Mouse (Mus musculus) neural tube, embryonic 14.5 days (tissue): ENCODE measurements around the gene Efna3. TPM values are rescaled to one million over a fixed set of nuclear protein-coding genes. Genes with fewer than 3 reads are reported as not detected.

ENCODE experiments used
- ATAC-seq: fragments of 200-750 bp; cut with Nextera tagmentation; 2 replicates; pipeline ENCODE4 v1.8.0; 2017; ENCODE audit warnings: low read depth, mild to moderate bottlenecking, moderate TSS enrichment, moderate library complexity
- H3K27ac ChIP-seq: fragments of 300-500 bp; sonication (generic); 2 replicates; pipeline ENCODE4 v1.5.1; 2014; ENCODE audit warnings: low read depth, mild to moderate bottlenecking, control low read depth, low read length, moderate library complexity, mixed read lengths
- H3K27me3 ChIP-seq: fragments of 300-500 bp; sonication (generic); 2 replicates; pipeline ENCODE4 v1.6.1; 2014; ENCODE audit warnings: low read length; ENCODE audit not compliant: control insufficient read depth, insufficient read depth
- H3K36me3 ChIP-seq: fragments of 300-500 bp; sonication (generic); 2 replicates; pipeline ENCODE4 v1.6.1; 2014; ENCODE audit warnings: low read length, mixed read lengths; ENCODE audit not compliant: control insufficient read depth, insufficient read depth
- H3K4me1 ChIP-seq: fragments of 300-500 bp; sonication (generic); 2 replicates; pipeline ENCODE4 v1.6.1; 2014; ENCODE audit warnings: low read length; ENCODE audit not compliant: control insufficient read depth, insufficient read depth
- H3K4me2 ChIP-seq: fragments of 300-500 bp; sonication (generic); 2 replicates; pipeline ENCODE4 v1.6.1; 2014; ENCODE audit warnings: mild to moderate bottlenecking, low read depth, low read length, control low read depth
- H3K4me3 ChIP-seq: fragments of 300-500 bp; sonication (generic); 2 replicates; pipeline ENCODE4 v1.5.1; 2014; ENCODE audit warnings: low read depth, low read length, control low read depth, mixed read lengths
- H3K9ac ChIP-seq: fragments of 300-500 bp; sonication (generic); replicated peaks from 2 replicates; pipeline ENCODE4 v1.6.1; 2014; ENCODE audit warnings: low read depth, mild to moderate bottlenecking, control low read depth, low read length, mixed read lengths
- H3K9me3 ChIP-seq: fragments of 300-500 bp; sonication (generic); 2 replicates; pipeline ENCODE4 v1.6.1; 2016; ENCODE audit warnings: low read length; ENCODE audit not compliant: control insufficient read depth
- WGBS: fragments of 180-500 bp; shearing (Covaris S2); extraction: QIAGEN DNeasy Blood & Tissue Kit; methylation state at CpG from one replicate; pipeline ENCODE4 v1.1.7; 2014; 5-methylcytosine and 5-hydroxymethylcytosine counted together
- polyA plus RNA-seq: library from polyadenylated mRNA; unstranded; fragments of >200 nt; fragmentation: Nextera tagmentation; extraction: Ambion mirVana; gene quantifications from 2 replicates; pipeline ENCODE4 v1.2.1, GENCODE M21; 2014

The Efna3 gene
- polyA plus RNA-seq, 1 experiment from 2014 or later = 96.9 TPM

GRCm38 (mm10) chr3:89341794-89342193 is 19.0 kb upstream of the Efna3 start:
- ATAC-seq = no peak
- H3K36me3 ChIP-seq = no peaks in the 10 kb centered on the region
- no peaks in the 10 kb centered on the region for H3K27me3 ChIP-seq
- no peak overlapping the region for H3K4me2 ChIP-seq
- peaks cover 15% of the 10 kb centered on the region for H3K4me1 ChIP-seq
- WGBS = 78% methylated on average over 4 of the region's 4 CpGs
- H3K9me3 ChIP-seq = no peaks in the 10 kb centered on the region
- H3K9ac ChIP-seq = no peak overlapping the region
- H3K27ac ChIP-seq = no peak overlapping the region
- H3K4me3 ChIP-seq = no peak overlapping the region

GRCm38 (mm10) chr3:89340465-89340864 is 17.7 kb upstream of the Efna3 start:
- Histone ChIP-seq H3K4me1 (peaks cover 22% of the 10 kb centered on the region), H3K36me3 (no peaks in the 10 kb centered on the region), H3K9me3 (no peaks in the 10 kb centered on the region), H3K4me2 (peak overlapping the region; percentile 63), H3K9ac (peak overlapping the region; percentile 47), H3K4me3 (peak overlapping the region; percentile 26; the same call in 1 of the 2 replicates), H3K27ac (no peak overlapping the region), H3K27me3 (no peaks in the 10 kb centered on the region)
- peak; percentile 60 for ATAC-seq
- WGBS = 1% methylated on average over 11 of the region's 11 CpGs

- no peak overlapping the region for H3K27ac ChIP-seq
- no peaks in the 10 kb centered on the region for H3K27me3 ChIP-seq
- no peaks in the 10 kb centered on the region for H3K36me3 ChIP-seq
- no peak for ATAC-seq
- WGBS = 27% methylated on average over 8 of the region's 8 CpGs
- peaks cover 22% of the 10 kb centered on the region for H3K4me1 ChIP-seq
- H3K9ac ChIP-seq = no peak overlapping the region
- H3K4me3 ChIP-seq = no peak overlapping the region
- no peaks in the 10 kb centered on the region for H3K9me3 ChIP-seq
- H3K4me2 ChIP-seq = 0 out of 2 replicates have a peak overlapping the region, but pooled peaks have one; percentile 63
These were observed 16.7 kb upstream of the Efna3 start for GRCm38 (mm10) chr3:89339416-89339815.

- WGBS = under 1% methylated on average over 42 of the region's 44 CpGs
- Histone ChIP-seq H3K36me3 (no peaks in the 10 kb centered on the region), H3K4me2 (peak within 1 kb of the TSS; percentile 88), H3K27ac (peak within 1 kb of the TSS; percentile 67), H3K27me3 (no peaks in the 10 kb centered on the region), H3K9ac (peak within 1 kb of the TSS; percentile 80), H3K9me3 (no peaks in the 10 kb centered on the region), H3K4me3 (peak within 1 kb of the TSS; percentile 82), H3K4me1 (peaks cover 25% of the 10 kb centered on the region)
- ATAC-seq = peak; percentile 68
These were observed 15.2 kb upstream of the Efna3 start, which contains the start of gene Efna4 for GRCm38 (mm10) chr3:89337721-89338578. TSS of gene Efna4 (minus strand) at chr3:89338028.

- no peaks in the 10 kb centered on the region for H3K36me3 ChIP-seq
- peak; percentile 19 for ATAC-seq
- peak overlapping the region; percentile 67 for H3K27ac ChIP-seq
- H3K27me3 ChIP-seq = no peaks in the 10 kb centered on the region
- peaks cover 28% of the 10 kb centered on the region for H3K4me1 ChIP-seq
- peak overlapping the region; percentile 82 for H3K4me3 ChIP-seq
- H3K4me2 ChIP-seq = peak overlapping the region; percentile 88
- H3K9me3 ChIP-seq = no peaks in the 10 kb centered on the region
- whole genome bisulfite sequencing = 2% methylated on average over 21 of the region's 21 CpGs
- peak overlapping the region; percentile 80 for H3K9ac ChIP-seq
These were observed 14.4 kb upstream of the Efna3 start for GRCm38 (mm10) chr3:89337062-89337720.

- H3K9me3 ChIP-seq = no peaks in the 10 kb centered on the region
- peak overlapping the region; percentile 82 for H3K4me3 ChIP-seq
- H3K4me2 ChIP-seq = peak overlapping the region; percentile 88
- no peaks in the 10 kb centered on the region for H3K27me3 ChIP-seq
- WGBS = 7% methylated on average over 6 of the region's 6 CpGs
- no peak for ATAC-seq
- H3K27ac ChIP-seq = peak overlapping the region; percentile 67; the same call in 1 of the 2 replicates
- no peaks in the 10 kb centered on the region for H3K36me3 ChIP-seq
- peaks cover 24% of the 10 kb centered on the region for H3K4me1 ChIP-seq
- peak overlapping the region; percentile 80; the same call in 1 of the 2 replicates for H3K9ac ChIP-seq
These were observed 13.8 kb upstream of the Efna3 start for GRCm38 (mm10) chr3:89336529-89336928.

GRCm38 (mm10) chr3:89333053-89333452 is 10.3 kb upstream of the Efna3 start:
- H3K36me3 ChIP-seq = no peaks in the 10 kb centered on the region
- WGBS = 44% methylated on average over 11 of the region's 11 CpGs
- no peak overlapping the region; the same call in 1 of the 2 replicates for H3K9ac ChIP-seq
- H3K4me2 ChIP-seq = no peak overlapping the region
- peaks cover 19% of the 10 kb centered on the region for H3K4me1 ChIP-seq
- no peaks in the 10 kb centered on the region for H3K27me3 ChIP-seq
- no peaks in the 10 kb centered on the region for H3K9me3 ChIP-seq
- H3K27ac ChIP-seq = peak overlapping the region; percentile 16; the same call in 1 of the 2 replicates
- no peak for ATAC-seq
- H3K4me3 ChIP-seq = no peak overlapping the region

- 17% methylated on average over 12 of the region's 12 CpGs for WGBS
- peak overlapping the region; percentile 16; the same call in 1 of the 2 replicates for H3K27ac ChIP-seq
- no peak overlapping the region for H3K4me2 ChIP-seq
- no peak overlapping the region; the same call in 1 of the 2 replicates for H3K9ac ChIP-seq
- ATAC-seq = peak; percentile 9; the same call in 1 of the 2 replicates
- H3K36me3 ChIP-seq = no peaks in the 10 kb centered on the region
- peaks cover 21% of the 10 kb centered on the region for H3K4me1 ChIP-seq
- H3K4me3 ChIP-seq = no peak overlapping the region
- no peaks in the 10 kb centered on the region for H3K9me3 ChIP-seq
- no peaks in the 10 kb centered on the region for H3K27me3 ChIP-seq
These were observed 9.7 kb upstream of the Efna3 start for GRCm38 (mm10) chr3:89332476-89332875.

GRCm38 (mm10) chr3:89332013-89332412 is 9.2 kb upstream of the Efna3 start:
- 30% methylated on average over 10 of the region's 10 CpGs for WGBS
- no peak overlapping the region for H3K4me2 ChIP-seq
- no peak overlapping the region for H3K9ac ChIP-seq
- H3K27me3 ChIP-seq = no peaks in the 10 kb centered on the region
- no peak overlapping the region for H3K27ac ChIP-seq
- H3K9me3 ChIP-seq = no peaks in the 10 kb centered on the region
- peaks cover 25% of the 10 kb centered on the region for H3K4me1 ChIP-seq
- no peak overlapping the region for H3K4me3 ChIP-seq
- no peaks in the 10 kb centered on the region for H3K36me3 ChIP-seq
- no peak for ATAC-seq
